Mouse (Mus musculus) liver, embryonic 14.5 days (tissue): Measurements from ENCODE around the gene Igf1r. TPM values are rescaled to one million over a fixed set of nuclear protein-coding genes. Genes with fewer than 3 reads are reported as not detected.

Source experiments
- ATAC-seq: fragments of 200-750 bp; cut with Nextera tagmentation; 2 replicates; pipeline ENCODE4 v1.8.0; 2017; ENCODE audit warnings: moderate number of reproducible peaks, mild to moderate bottlenecking, moderate library complexity; ENCODE audit not compliant: insufficient read depth
- DNase-seq, 3 experiments: peaks; one replicate each; pipeline ENCODE4 v3.0.0-alpha.2; 2012 to 2013; ENCODE audit warnings: low read depth in 3 of 3, low spot score in 3 of 3
- H3K27ac ChIP-seq: fragments of 300-500 bp; sonication (generic); 2 replicates; pipeline ENCODE4 v1.5.1; 2014; ENCODE audit warnings: moderate library complexity, mild to moderate bottlenecking, control low read depth, inconsistent platforms
- H3K27me3 ChIP-seq: fragments of 300-500 bp; sonication (generic); 2 replicates; pipeline ENCODE4 v1.6.1; 2014; ENCODE audit warnings: mild to moderate bottlenecking, low read length, moderate library complexity; ENCODE audit not compliant: control insufficient read depth, insufficient read depth
- H3K36me3 ChIP-seq: fragments of 300-500 bp; sonication (generic); replicated peaks from 2 replicates; pipeline ENCODE4 v1.6.1; 2014; ENCODE audit warnings: low read depth; ENCODE audit not compliant: control insufficient read depth, insufficient read depth
- H3K4me1 ChIP-seq, 2 experiments: fragments of 200-500 bp in 1 of 2; fragments of 300-500 bp in 1 of 2; sonication (generic) in 1 of 2; replicated peaks; 2 replicates each; pipeline ENCODE4 v1.6.1; 2012 to 2014; ENCODE audit warnings: antibody characterized with exemption in 1 of 2, inconsistent platforms in 1 of 2, low read length in 1 of 2; ENCODE audit not compliant: control insufficient read depth in 2 of 2, insufficient read depth in 2 of 2
- H3K4me2 ChIP-seq: fragments of 300-500 bp; sonication (generic); 2 replicates; pipeline ENCODE4 v1.6.1; 2014; ENCODE audit warnings: low read depth, mild to moderate bottlenecking, control low read depth, moderate library complexity
- H3K4me3 ChIP-seq, 2 experiments: fragments of 200-500 bp in 1 of 2; fragments of 300-500 bp in 1 of 2; sonication (generic) in 1 of 2; 2 replicates each; pipeline ENCODE4 v1.5.1; 2012 to 2014; ENCODE audit warnings: low read depth in 2 of 2, low read length in 2 of 2, mild to moderate bottlenecking in 2 of 2, control low read depth in 1 of 2, inconsistent platforms in 1 of 2, moderate library complexity in 1 of 2; ENCODE audit not compliant: insufficient read depth in 1 of 2
- H3K9ac ChIP-seq: fragments of 300-500 bp; sonication (generic); replicated peaks from 2 replicates; pipeline ENCODE4 v1.6.1; 2014; ENCODE audit warnings: mild to moderate bottlenecking, control low read depth, moderate library complexity
- H3K9me3 ChIP-seq: fragments of 300-500 bp; sonication (generic); 2 replicates; pipeline ENCODE4 v1.6.1; 2016; ENCODE audit warnings: low read length, mixed read lengths; ENCODE audit not compliant: control insufficient read depth
- CTCF ChIP-seq: IDR thresholded peaks from 2 replicates; pipeline ENCODE4 v1.5.1; 2016; ENCODE audit warnings: antibody characterized with exemption, low read depth, control low read depth
- EP300 ChIP-seq: IDR thresholded peaks from 2 replicates; pipeline ENCODE4 v1.6.1; 2016; ENCODE audit warnings: antibody characterized with exemption, low read depth
- WGBS: fragments of 180-500 bp; shearing (Covaris S2); extraction: QIAGEN DNeasy Blood & Tissue Kit; methylation state at CpG from one replicate; pipeline ENCODE4 v1.1.7; 2014; ENCODE audit not compliant: insufficient replicate concordance; 5-methylcytosine and 5-hydroxymethylcytosine counted together
- polyA plus RNA-seq, 2 experiments: library from polyadenylated mRNA; depleted of rRNA in 1 of 2; stranded (reverse) in 1 of 2; unstranded in 1 of 2; fragments of >200 nt; fragmentation: Nextera tagmentation in 1 of 2; extraction: Ambion mirVana in 1 of 2; gene quantifications; 2 replicates each; pipeline versions ENCODE4 v1.2.1 to v1.2.3; 2012 to 2014

Gene Igf1r
- polyA plus RNA-seq, 2 experiments, result 2.3 to 2.5 TPM

- H3K27me3 ChIP-seq, result no peaks in the 10 kb centered on the region
- TF ChIP-seq CTCF (no peak), EP300 (no peak)
- no peak for DNase-seq
- H3K4me3 ChIP-seq, result no peak overlapping the region
- H3K4me2 ChIP-seq, result no peak overlapping the region
- H3K9me3 ChIP-seq, result no peaks in the 10 kb centered on the region
- ATAC-seq, result no peak
- WGBS, result 76% methylated on average over 7 of the region's 7 CpGs
- H3K27ac ChIP-seq, result no peak overlapping the region
- no peaks in the 10 kb centered on the region for H3K36me3 ChIP-seq
- peaks cover 7 to 25% of the 10 kb centered on the region in 2 experiments; a peak in 3 of 4 replicates for H3K4me1 ChIP-seq
- no peak overlapping the region for H3K9ac ChIP-seq
These were observed 144.6 kb downstream of the Igf1r start for GRCm38 (mm10) chr7:68097081-68097836.

GRCm38 (mm10) chr7:68098098-68098497, 145.5 kb downstream of the Igf1r start:
- WGBS, result 80% methylated on average over 6 of the region's 6 CpGs
- Histone ChIP-seq H3K4me1 (peaks cover 2 to 20% of the 10 kb centered on the region in 2 experiments; a peak in 2 of 4 replicates), H3K4me2 (no peak overlapping the region), H3K9me3 (no peaks in the 10 kb centered on the region), H3K4me3 (no peak overlapping the region), H3K27ac (no peak overlapping the region), H3K36me3 (no peaks in the 10 kb centered on the region), H3K27me3 (no peaks in the 10 kb centered on the region), H3K9ac (no peak overlapping the region)
- ATAC-seq, result no peak
- no peak for TF ChIP-seq EP300
- TF ChIP-seq CTCF, result no peak
- no peak for DNase-seq

- peaks cover 2 to 14% of the 10 kb centered on the region in 2 experiments; a peak in 2 of 4 replicates for H3K4me1 ChIP-seq
- no peaks in the 10 kb centered on the region; the same call in 1 of the 2 replicates for H3K27me3 ChIP-seq
- no peak for ATAC-seq
- no peak overlapping the region for H3K4me3 ChIP-seq
- no peak overlapping the region for H3K9ac ChIP-seq
- no peak overlapping the region for H3K27ac ChIP-seq
- 73% methylated on average over 10 of the region's 10 CpGs for WGBS
- H3K36me3 ChIP-seq, result no peaks in the 10 kb centered on the region
- H3K9me3 ChIP-seq, result no peaks in the 10 kb centered on the region
- no peak for DNase-seq
- H3K4me2 ChIP-seq, result no peak overlapping the region
- TF ChIP-seq CTCF (no peak), EP300 (no peak)
These were observed 147.8 kb downstream of the Igf1r start for GRCm38 (mm10) chr7:68100388-68100787.

- TF ChIP-seq CTCF, result no peak
- no peak for TF ChIP-seq EP300
- ATAC-seq, result no peak
- Histone ChIP-seq H3K36me3 (no peaks in the 10 kb centered on the region), H3K9ac (no peak overlapping the region), H3K27me3 (no peaks in the 10 kb centered on the region; the same call in 1 of the 2 replicates), H3K4me2 (no peak overlapping the region), H3K9me3 (no peaks in the 10 kb centered on the region), H3K27ac (no peak overlapping the region), H3K4me1 (peaks cover 0 to 2% of the 10 kb centered on the region in 2 experiments; a peak in 1 of 4 replicates), H3K4me3 (no peak overlapping the region)
- 60% methylated on average over 15 of the region's 15 CpGs for WGBS
- DNase-seq, result no peak
These were observed 150.0 kb downstream of the Igf1r start for GRCm38 (mm10) chr7:68102456-68103177.

GRCm38 (mm10) chr7:68103178-68103530, 150.5 kb downstream of the Igf1r start:
- DNase-seq (no peak), ATAC-seq (no peak)
- H3K9ac ChIP-seq, result no peak overlapping the region
- no peaks in the 10 kb centered on the region; the same call in 1 of the 2 replicates for H3K27me3 ChIP-seq
- WGBS, result 15% methylated on average over 2 of the region's 2 CpGs
- H3K4me3 ChIP-seq, result no peak overlapping the region
- H3K4me1 ChIP-seq, result peaks cover 0 to 2% of the 10 kb centered on the region in 2 experiments; a peak in 1 of 4 replicates
- H3K36me3 ChIP-seq, result no peaks in the 10 kb centered on the region
- no peaks in the 10 kb centered on the region for H3K9me3 ChIP-seq
- TF ChIP-seq CTCF, result no peak
- TF ChIP-seq EP300, result no peak
- no peak overlapping the region for H3K27ac ChIP-seq
- H3K4me2 ChIP-seq, result no peak overlapping the region
